Mouse (Mus musculus) heart, postnatal 10 days (tissue): ENCODE results near the gene Atp7b. TPM values are rescaled to one million over a fixed set of nuclear protein-coding genes. Genes with fewer than 3 reads are reported as not detected.

Source experiments
- DNase-seq, 2 experiments: peaks; one replicate each; pipeline ENCODE4 v3.0.0; 2021
- intact Hi-C: fragments of 180-260 bp; cut with DNase I; formaldehyde crosslinking; loops from one replicate; pipeline ENCODE4 v1.15.1; 2025
- total RNA-seq, 2 experiments: library from RNA; stranded (reverse); gene quantifications; 2 replicates each; pipeline ENCODE4 v1.2.3; 2021

Atp7b gene
- under 1 TPM; 0.15 to 0.31 TPM for total RNA-seq

- intact Hi-C loops = loop anchor here (1.0 to 10.0 kb wide), 2 partner anchors 106 to 335 kb away; partner anchors contain the start of genes Nek3 and Slc25a15
- DNase-seq = no peak
Measured at GRCm38 (mm10) chr8:22059821-22060445, at the start of gene Atp7b. Gene Atp7b, minus strand, starts transcription at chr8:22060305.

- DNase-seq = no peak
Measured at GRCm38 (mm10) chr8:22107020-22107419, 46.9 kb upstream of the Atp7b start.

GRCm38 (mm10) chr8:22091568-22091967 is 31.5 kb upstream of the Atp7b start:
- intact Hi-C loops = loop anchor here (5.0 kb wide), 1 partner anchor 99 kb away; no protein-coding TSS in a partner anchor

More at GRCm38 (mm10) chr8:22107020-22107419, 46.9 kb upstream of the Atp7b start:
- intact Hi-C loops = no loop called here

GRCm38 (mm10) chr8:22089226-22089625 is 29.1 kb upstream of the Atp7b start:
- intact Hi-C loops = no loop called here
- no peak for DNase-seq

More at GRCm38 (mm10) chr8:22091568-22091967, 31.5 kb upstream of the Atp7b start:
- DNase-seq = peak in 1 of 2 experiments; percentile 8

GRCm38 (mm10) chr8:22079313-22080007 is 19.4 kb upstream of the Atp7b start:
- intact Hi-C loops = no loop called here
- no peak for DNase-seq

GRCm38 (mm10) chr8:22061126-22061525 is 1.0 kb upstream of the Atp7b start:
- DNase-seq = no peak
- intact Hi-C loops = loop anchor here (10.0 kb wide), 1 partner anchor 334 kb away; the partner anchor contains the start of gene Slc25a15

- peak; percentile 97 for DNase-seq
- intact Hi-C loops = loop anchor here (1.0 to 10.0 kb wide), 2 partner anchors 106 to 334 kb away; partner anchors contain the start of genes Nek3 and Slc25a15
Measured at GRCm38 (mm10) chr8:22060446-22060889, 363 bp upstream of the Atp7b start, which contains the start of gene Alg11. Gene Alg11, plus strand, starts transcription at chr8:22060721.

GRCm38 (mm10) chr8:22059153-22059738 is 859 bp downstream of the Atp7b start:
- no peak for DNase-seq
- intact Hi-C loops = no loop called here

- intact Hi-C loops = no loop called here
- no peak for DNase-seq
Measured at GRCm38 (mm10) chr8:22058368-22058767, 1.7 kb downstream of the Atp7b start.

GRCm38 (mm10) chr8:22056850-22057249 is 3.3 kb downstream of the Atp7b start:
- no peak for DNase-seq
- intact Hi-C loops = no loop called here

GRCm38 (mm10) chr8:22055492-22055877 is 4.6 kb downstream of the Atp7b start:
- no peak for DNase-seq

GRCm38 (mm10) chr8:22054674-22055491 is 5.2 kb downstream of the Atp7b start:
- no peak for DNase-seq
- intact Hi-C loops = no loop called here

More at GRCm38 (mm10) chr8:22055492-22055877, 4.6 kb downstream of the Atp7b start:
- intact Hi-C loops = no loop called here

- DNase-seq = peak; percentile 40 to 69
- intact Hi-C loops = loop anchor here (5.0 kb wide), 1 partner anchor 56 kb away; no protein-coding TSS in a partner anchor
Measured at GRCm38 (mm10) chr8:22047699-22048464, 12.2 kb downstream of the Atp7b start.

- no peak for DNase-seq
- intact Hi-C loops = no loop called here
Measured at GRCm38 (mm10) chr8:22043706-22044105, 16.4 kb downstream of the Atp7b start.

- DNase-seq = no peak
- intact Hi-C loops = no loop called here
Measured at GRCm38 (mm10) chr8:22042515-22042914, 17.6 kb downstream of the Atp7b start.

- no peak for DNase-seq
- intact Hi-C loops = no loop called here
Measured at GRCm38 (mm10) chr8:22040153-22040509, 20.0 kb downstream of the Atp7b start.

GRCm38 (mm10) chr8:22039468-22040152 is 20.5 kb downstream of the Atp7b start:
- intact Hi-C loops = no loop called here
- DNase-seq = no peak

GRCm38 (mm10) chr8:22037022-22037421 is 23.1 kb downstream of the Atp7b start:
- intact Hi-C loops = no loop called here
- no peak for DNase-seq

GRCm38 (mm10) chr8:22036137-22036536 is 24.0 kb downstream of the Atp7b start:
- intact Hi-C loops = no loop called here

More at GRCm38 (mm10) chr8:22036137-22036536, 24.0 kb downstream of the Atp7b start:
- no peak for DNase-seq
